Mouse (Mus musculus): ENCODE measurements around the gene Serpina3i. TPM values are rescaled to one million over a fixed set of nuclear protein-coding genes. Genes with fewer than 3 reads are reported as not detected.
"Not testable (repeated sequence)": the region's sequence is repeated elsewhere in the genome, so short reads cannot be mapped to it uniquely, and the experiment has no call there.

Serpina3i gene
- polyA plus RNA-seq (2012; rRNA removed), result 1.1 and 1.3 TPM in 2 replicates

DNA sequence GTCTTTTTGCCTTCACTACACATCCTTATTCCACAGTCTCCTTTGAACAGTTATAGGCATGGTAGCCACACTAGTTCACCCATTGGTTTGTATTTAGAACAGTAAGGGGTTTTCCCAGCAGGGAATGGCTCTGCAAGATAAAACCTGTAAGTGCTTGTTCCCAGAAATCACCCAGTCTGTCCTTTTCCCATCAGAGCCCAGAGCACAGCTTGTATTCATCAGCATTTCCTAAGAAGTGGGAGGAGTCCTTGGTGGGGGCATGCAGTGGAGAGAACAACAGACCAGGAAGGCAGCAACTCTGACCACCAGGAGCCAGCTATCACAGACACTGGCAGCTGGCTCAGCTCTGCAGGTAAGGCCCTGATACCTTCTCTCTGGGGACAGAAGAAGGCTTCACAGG lies at the start of gene Serpina3i:
Serpina3i (plus strand) TSS at position 260 of the 400 bp plus-strand sequence.
- no peak for DNase-seq (ENCODE audit: low read depth)

DNA sequence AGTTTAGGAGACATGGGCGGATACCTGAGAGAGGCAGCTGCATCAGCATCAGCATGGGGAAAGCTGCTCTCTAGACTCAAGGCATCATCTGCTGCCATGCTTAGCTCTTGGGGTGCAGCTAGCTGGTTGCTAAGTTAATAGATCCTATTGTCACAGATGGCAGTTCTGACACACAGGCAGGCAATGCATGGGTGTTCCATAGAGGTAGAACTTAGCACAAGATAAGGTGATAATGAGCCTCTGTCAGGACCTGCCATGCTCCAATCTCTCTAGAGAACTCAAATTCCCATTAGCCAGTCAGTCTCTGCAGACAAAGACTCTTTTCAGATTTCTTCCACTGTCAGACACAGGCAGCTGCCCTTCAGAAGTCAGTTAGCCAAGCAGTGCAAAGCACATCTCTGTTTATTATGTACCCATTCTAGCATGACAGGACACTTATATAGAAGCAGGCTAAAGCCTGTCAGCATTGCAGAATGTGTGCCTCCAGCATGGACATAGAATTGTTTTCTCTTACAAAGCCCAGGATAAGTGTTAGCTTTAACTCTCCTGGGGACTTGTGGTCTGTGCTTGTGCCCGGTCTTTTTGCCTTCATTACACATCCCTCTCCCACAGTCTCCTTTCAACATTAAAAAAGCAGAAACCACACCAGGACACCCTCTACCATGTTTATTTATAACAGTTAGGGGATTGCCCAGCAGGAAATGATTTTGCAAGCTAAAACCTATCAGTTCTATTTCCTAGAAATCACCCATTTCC lies 49.1 kb upstream of the Serpina3i start:
- no peak for DNase-seq (ENCODE audit: low read depth)

DNA sequence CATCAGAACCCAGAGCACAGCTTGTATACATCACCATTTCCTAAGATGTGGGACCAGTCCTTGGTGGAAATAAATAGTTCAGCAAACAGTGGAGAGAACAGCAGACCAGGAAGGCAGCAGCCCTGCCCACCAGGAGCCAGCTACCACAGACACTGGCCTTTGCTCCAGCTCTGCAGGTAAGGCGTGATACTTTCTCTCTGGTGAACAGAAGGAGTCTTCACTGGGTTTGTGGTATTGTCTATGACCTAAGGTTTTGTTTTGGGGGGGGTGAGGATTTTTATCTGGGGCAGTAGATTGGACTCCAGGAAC lies 48.5 kb upstream of the Serpina3i start, which contains the start of gene Serpina3f:
Serpina3f (plus strand) TSS at position 100 of the 309 bp plus-strand sequence.
- no peak for DNase-seq (ENCODE audit: low read depth)

DNA sequence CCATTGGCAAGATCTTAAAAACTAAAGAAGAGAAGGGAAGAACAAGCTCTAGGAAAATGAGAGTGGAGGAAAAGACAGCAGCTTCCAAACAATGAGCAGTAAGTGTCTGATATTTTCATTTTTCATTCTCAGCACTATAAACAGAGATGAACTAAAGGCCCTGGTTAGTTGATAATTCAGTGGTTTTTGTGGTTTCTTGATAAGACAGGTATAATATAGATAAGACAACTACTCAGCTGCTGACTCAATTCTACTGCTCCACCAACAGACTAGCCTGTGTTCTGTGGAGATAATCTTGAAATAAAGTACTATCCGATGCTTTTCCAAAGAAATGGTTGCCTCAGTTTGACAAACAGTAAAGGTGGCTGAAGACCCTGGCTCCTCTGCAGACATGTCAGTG lies 47.7 kb upstream of the Serpina3i start:
- DNase-seq (ENCODE audit: low read depth), result no peak

DNA sequence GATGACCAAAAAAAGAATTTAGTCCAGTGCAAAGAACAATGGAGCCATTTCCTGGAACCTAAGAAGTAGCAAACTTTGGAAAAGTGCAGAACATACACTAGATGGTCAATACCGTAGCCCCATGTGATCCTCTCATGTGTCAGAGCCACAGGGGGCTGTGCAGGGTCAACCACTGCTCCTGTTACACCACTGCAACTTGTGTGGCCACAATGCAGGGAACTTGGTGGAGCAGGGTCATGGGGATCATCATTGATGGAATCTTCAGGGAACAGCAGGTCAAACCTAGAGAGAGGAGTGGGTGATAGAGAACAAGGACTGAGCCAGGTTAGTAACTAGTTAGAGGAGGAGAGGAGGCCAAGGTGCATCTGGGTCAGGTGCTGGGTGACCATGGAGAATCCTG lies 41.3 kb upstream of the Serpina3i start:
- DNase-seq (ENCODE audit: low read depth), result no peak

DNA sequence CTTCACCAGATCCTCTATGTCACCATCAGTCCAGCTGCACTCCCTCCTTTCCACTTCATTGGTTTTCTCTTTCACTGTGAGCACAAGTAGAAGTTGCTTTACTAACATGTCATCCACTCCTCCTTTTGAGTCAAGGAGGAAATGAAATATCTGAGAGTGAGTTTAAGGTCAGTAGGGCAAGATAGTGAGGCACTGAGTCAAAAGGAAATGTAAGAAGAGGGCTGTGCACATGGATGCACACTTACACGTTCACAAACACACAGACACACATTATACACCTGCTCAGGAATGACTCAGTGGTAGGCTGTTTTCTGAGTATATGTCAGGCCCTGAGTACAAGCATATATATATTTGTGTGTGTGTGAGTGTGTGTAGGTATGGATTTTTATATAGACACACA lies 39.2 kb upstream of the Serpina3i start:
- no peak for DNase-seq (ENCODE audit: low read depth)

DNA sequence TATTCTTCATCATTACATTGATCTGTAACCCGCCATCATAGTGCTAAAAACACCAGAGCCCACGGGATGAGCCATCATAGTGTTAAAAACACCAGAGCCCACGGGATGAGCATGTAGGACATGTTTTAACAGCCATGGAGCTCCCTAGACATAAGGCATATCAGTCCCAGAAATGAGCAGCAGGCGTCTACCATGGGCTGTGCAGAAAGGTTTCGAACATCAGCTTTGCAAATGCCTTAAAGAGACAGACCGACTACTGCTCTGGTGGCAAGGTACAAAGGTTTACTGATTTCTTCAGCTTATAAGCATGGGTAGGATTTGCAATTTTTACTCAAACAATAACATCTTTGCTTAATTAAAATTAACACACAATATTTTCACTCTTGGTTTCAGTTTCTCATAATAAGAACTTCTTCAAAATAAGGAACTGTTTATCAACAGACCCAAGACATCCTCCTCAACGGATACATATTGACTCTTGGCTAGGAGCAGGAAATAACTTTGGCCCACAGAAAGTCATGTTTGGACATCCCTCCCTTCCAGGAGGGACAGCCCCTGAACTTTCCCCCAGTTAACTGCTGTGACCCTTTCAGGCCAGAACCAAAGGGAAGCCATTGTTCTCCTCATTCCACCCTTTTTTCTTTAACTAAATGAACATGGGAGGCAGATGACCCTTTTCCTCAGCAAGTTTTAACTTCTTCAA lies 38.2 kb upstream of the Serpina3i start:
- no peak for DNase-seq (ENCODE audit: low read depth)

DNA sequence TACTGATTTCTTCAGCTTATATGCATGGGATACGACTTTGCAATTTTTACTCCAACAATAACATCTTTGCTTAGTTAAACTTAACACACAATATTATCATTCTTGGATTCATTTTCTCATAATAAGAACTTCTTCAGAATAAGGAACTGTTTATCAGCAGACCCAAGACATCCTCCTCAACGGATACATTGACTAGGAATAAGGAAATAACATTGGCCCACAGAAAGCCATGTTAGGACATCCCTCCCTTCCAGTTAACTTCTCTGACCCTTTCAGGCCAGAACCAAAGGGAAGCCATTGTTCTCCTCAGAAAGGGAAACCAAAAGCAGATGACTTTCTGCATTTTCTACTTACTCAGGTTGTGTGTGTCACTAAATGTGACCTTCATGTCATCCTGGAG lies 32.2 kb upstream of the Serpina3i start:
- DNase-seq (ENCODE audit: low read depth), result no peak

DNA sequence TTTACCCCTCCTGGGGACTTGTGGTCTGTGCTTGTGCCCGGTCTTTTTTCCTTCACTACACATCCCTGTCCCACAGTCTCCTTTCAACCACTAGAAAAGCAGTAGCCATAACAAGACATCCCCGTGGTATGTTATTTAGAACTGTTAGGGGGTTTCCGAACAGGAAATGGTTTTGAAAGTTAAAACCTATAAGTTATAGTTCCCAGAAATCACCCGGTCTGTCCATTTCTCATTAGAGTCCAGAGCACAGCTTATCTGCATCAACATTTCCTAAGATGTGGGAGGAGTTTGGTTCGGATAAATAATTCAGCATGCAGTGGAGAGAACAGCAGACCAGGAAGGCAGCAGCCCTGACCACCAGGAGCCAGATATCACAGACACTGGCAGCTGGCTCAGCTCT lies 27.0 kb upstream of the Serpina3i start, which contains the start of gene Serpina3g:
Serpina3g (plus strand) TSS at position 331 of the 400 bp plus-strand sequence.
- no peak for DNase-seq (ENCODE audit: low read depth)

DNA sequence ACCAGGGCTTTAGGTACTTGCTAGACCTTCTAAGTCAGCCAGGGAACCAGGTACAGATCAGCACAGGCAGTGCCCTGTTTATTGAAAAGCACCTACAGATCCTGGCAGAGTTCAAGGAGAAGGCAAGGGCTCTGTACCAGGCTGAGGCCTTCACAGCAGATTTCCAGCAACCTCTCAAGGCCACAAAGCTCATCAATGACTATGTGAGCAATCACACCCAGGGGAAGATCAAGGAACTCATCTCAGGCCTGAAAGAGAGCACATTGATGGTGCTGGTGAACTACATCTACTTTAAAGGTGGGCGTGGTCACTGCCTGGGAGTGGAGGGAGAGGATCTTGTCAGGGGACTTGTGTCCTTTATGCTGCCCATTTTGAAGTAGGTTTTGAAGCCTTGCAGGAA lies 24.9 kb upstream of the Serpina3i start:
- DNase-seq (ENCODE audit: low read depth), result not testable (repeated sequence)

DNA sequence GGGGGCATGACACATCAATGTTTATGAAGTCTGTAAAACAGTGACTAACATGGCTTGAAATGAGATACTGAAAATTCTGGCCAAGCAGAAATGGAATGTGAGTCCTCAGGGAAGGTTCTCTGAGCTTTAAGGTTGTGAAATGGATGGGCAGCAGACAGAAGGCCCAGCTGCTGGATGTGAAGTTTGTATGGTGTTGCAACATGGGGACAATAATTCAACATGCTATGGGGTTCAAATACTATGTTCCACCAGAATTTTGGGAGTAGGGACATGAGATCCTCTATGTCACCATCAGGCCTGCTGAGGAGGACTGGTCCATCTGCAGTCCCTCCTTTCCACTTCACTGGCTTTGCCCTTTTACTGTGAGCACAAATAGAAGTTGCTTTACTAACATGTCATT lies 19.6 kb upstream of the Serpina3i start:
- DNase-seq (ENCODE audit: low read depth), result no peak

DNA sequence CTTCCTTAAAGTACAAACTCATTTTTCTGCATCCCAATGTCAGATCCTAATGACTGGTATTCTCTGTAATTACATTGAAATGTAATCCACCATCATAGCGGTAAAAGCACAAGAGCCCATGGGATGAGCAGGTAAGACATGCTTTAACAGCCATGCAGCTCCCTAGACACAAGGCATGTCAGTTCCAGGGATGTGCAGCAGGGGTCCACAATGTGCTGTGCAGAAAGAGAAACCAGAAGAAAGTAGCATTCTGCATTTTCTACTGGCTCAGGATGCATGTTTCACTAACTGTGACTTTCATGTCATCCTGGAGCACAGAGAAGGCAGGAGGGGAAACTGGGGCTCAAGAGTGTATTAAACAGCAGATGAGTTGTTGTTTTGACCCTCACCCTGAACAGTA lies 17.8 kb upstream of the Serpina3i start:
- DNase-seq (ENCODE audit: low read depth), result no peak

DNA sequence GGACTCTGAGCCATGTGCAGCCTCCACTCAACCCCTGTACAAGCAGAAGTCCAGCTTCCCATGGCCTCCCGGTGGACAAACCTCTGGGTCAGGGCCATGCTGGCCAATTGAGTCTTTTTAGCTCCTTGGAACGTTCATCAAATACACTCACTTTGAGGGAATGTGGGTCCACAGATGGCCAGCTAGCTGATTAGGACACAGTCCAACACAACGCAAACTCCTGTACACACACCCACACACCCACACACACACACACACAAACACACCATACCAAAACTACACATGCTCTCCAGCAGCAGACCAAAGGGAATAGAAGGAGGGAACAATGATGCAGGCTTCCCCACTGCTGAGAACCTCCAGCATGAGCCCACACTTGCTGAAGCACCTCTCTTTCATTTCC lies 17.3 kb upstream of the Serpina3i start:
- DNase-seq (ENCODE audit: low read depth), result no peak

DNA sequence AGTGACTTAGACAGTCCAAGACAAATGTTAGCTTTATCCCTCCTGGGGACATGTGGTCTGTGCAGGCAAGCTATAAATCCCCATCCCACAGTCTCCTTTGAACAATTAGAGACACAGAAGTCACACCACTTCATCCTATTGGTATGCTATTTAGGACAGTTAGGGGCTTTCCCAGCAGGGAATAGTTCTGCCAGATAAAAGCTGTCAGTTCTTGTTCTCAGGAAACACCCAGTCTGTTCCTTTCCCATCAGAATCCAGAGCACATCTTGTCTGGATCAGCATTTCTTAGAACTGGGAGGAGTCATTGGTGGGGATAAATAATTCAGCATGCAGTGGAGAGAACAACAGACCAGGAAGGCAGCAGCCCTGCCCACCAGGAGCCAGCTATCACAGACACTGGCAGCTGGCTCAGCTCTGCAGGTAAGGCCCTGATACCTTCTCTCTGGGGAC lies 15.3 kb upstream of the Serpina3i start:
- peak; percentile 41 for DNase-seq (ENCODE audit: low read depth)

DNA sequence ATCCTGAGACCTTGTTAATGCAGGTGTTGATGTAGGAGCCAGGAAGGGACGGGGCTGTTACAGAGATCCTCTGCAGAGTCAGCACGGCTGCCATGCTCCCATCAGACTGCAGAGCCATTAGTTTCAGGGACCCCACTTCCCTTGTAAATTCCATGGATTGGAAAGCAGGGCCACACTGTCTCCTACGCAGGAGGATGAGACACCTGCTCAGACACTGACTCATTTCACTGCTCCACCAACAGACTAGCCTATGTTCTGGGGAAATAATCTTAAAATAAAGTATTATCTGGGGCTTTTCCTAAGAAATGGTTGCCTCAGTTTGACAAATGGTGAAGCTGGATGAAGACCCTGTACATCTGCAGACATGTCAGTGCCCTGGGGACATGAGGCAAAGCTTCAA lies 14.7 kb upstream of the Serpina3i start:
- no peak for DNase-seq (ENCODE audit: low read depth)

DNA sequence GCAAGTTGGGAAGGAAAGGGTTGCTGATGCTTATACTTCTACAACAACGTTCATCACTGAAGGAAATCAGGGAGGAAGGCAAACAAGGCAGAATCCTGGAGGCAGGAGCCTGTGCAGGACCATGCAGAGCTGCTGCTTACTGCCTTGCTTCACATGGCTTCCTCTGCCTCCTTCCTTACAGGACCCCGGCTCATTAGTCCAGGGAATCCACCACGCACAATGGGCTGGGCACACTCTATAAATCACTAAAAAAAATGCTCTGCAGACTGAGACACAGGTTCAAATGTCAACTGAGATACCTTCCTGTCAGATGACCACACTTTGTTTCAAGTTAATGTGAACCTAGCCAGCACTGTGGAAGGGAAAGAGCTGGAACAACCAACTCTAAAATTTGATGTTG lies 1.9 kb upstream of the Serpina3i start:
- DNase-seq (ENCODE audit: low read depth), result no peak

DNA sequence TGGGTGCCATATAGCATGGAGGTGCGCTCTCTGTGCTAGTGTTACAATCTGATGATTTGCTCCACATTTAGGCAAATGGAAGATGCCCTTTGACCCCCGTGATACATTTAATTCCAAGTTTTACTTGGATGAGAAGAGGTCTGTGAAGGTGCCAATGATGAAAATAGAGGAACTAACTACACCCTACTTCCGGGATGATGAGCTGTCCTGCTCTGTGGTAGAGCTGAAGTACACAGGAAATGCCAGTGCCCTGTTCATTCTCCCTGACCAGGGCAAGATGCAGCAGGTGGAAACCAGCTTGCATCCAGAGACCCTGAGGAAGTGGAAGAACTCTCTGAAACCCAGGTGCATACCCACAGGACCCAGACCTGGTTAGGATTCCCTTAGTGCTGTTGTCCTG lies 3.5 kb downstream of the Serpina3i start:
- no peak for DNase-seq (ENCODE audit: low read depth)

DNA sequence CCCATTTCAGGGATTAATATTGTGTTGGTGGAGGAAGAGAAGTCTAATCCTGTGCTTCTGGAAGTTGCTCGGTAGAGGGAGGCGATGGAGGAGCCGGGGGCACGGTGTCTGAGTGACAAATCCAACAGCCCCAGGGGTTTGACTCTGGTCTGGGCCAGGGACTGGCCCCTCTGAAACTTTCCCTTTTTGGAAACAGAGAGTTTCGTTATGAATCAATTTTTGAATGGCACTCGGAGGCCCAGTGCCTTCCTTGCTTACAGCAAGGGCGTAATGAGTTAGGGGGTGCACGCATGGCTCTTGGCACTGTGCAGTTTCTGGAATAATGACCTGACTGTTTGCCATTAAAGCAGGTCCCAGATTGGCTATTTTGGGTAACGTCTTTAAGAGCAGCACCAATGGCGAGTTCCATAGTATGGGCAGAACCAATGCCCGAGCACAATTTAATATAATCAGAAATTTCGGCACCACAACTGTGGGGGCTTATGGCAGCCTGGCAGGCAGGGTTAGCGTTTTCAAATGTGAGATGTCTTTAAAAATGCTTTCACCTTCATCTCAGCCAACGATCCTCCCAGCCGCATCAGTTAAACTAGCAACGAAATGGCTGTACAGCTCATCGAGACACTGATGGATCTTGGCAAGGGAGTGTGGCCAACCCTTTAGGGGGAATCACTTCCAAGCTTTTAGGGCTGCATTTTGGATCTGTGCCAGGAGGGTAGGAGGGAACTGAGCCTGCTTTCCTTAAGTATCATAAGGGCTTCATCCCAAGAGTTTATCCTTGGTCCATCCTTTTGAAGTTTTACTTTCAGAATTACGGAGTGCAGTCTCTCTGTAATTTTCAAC lies 15.5 kb downstream of the Serpina3i start:
- DNase-seq (ENCODE audit: low read depth), result no peak

DNA sequence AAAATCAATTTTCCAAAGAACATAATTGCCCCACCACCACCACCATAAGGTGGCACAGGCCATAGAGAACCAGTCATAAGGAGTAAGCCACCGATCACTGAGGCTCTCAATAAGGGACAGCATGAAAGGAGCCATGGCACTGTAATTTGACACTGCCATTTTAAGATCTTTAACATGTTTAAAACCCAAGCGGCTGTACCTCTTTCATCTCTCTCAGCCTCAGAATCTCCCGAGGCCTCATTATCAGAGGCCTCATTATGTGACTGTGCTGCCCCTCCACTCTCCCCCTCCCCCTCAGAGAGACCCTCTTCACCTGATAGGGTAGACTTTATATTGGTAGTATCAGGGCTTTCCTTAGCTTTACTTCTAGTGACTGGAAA lies 16.1 kb downstream of the Serpina3i start:
- no peak for DNase-seq (ENCODE audit: low read depth)

DNA sequence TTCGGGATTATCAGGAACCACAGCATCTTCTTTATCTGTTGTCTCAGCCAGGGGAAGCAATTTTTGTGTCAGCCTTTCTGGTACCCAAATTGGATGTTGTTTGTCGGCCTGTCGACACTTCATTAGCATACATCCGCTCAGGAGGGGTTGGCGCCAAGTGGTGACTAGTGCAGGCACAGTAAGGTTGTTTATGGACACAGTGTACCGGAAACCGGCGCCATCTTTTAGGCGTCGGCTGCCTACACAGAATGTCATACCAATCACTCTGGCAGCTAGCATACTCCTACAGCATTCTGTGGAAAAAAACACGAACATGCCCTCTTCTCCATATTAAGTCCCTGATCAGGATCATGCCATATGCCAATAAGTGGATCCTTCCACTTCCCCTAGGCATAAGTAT lies 20.5 kb downstream of the Serpina3i start:
- no peak for DNase-seq (ENCODE audit: low read depth)

DNA sequence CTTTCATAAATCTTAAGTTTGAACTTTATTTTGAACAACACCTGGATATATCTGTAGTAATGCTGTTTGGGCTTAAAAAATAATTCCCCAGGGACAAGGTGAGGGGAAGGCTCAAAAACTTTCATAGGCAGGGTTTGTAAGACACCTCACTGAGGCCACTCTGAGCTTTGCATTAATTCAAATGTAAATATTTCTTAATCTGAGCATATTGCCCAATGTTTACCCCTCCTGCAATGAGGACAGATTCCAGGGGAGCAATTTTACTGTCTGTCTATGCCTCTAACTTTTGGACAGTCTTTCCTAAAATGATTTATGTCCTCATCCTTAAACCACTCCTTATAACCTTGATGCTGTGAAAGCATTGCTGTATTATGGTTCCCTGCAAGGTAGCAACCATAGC lies 25.4 kb downstream of the Serpina3i start:
- DNase-seq (ENCODE audit: low read depth), result no peak

DNA sequence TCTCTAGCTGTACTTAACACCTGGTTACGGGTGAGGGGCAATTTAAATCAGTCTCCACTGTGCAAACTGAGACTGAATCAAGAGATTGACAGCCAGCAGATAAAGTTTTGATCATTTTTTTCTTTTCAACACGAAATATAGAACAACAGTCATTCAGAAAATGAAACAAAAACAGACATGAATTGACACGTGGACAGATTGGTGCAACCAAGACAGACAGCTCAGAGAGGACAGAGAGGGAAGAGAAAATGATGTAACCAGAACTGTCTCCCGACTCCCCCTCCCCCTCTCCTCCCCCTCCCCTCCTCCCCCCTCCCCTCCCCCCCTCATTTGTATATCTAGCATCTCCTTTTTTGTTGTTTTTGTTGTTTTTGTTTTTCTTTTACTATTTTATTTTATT lies 26.9 kb downstream of the Serpina3i start:
- no peak for DNase-seq (ENCODE audit: low read depth)

DNA sequence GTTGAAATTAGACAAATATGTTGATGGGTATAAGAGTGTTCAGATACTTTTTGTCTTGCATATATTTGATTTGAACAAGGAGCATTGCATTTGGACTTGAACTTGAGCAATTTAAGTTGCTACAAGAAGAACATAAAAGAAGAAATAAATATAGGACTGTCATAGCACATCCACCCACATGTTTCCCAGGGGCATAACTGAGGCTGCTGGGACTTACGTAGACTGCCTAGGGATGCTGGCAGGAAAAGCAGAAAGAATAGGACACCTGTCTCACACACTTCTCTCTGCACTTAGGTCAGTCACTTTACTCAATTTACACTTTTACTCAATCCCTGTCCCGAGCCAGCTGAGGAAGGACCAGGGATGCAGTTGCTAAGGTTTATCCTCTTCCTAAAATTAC lies 31.0 kb downstream of the Serpina3i start:
- DNase-seq (ENCODE audit: low read depth), result no peak

Measured in gonadal fat pad, adult 2 months (tissue).